Mouse (Mus musculus) kidney, embryonic 16.5 days (tissue): Measurements from ENCODE around the gene Aspn. TPM values are rescaled to one million over a fixed set of nuclear protein-coding genes. Genes with fewer than 3 reads are reported as not detected.

Experiments
- ATAC-seq: fragments of 200-750 bp; cut with Nextera tagmentation; 2 replicates; pipeline ENCODE4 v1.8.0; 2017; ENCODE audit warnings: moderate TSS enrichment; ENCODE audit not compliant: low FRiP score, low TSS enrichment
- H3K27ac ChIP-seq: fragments of 300-500 bp; sonication (generic); 2 replicates; pipeline ENCODE4 v1.5.1; 2014; ENCODE audit warnings: low read length
- H3K27me3 ChIP-seq: fragments of 300-500 bp; sonication (generic); 2 replicates; pipeline ENCODE4 v1.6.1; 2014; ENCODE audit warnings: low read length, control low read depth, mixed read lengths; ENCODE audit not compliant: insufficient read depth
- H3K36me3 ChIP-seq: fragments of 300-500 bp; sonication (generic); 2 replicates; pipeline ENCODE4 v1.6.1; 2014; ENCODE audit warnings: low read length, control low read depth, mixed read lengths; ENCODE audit not compliant: insufficient read depth
- H3K4me1 ChIP-seq: fragments of 300-500 bp; sonication (generic); 2 replicates; pipeline ENCODE4 v1.6.1; 2014; ENCODE audit warnings: low read length, control low read depth, mixed read lengths; ENCODE audit not compliant: insufficient read depth
- H3K4me2 ChIP-seq: fragments of 300-500 bp; sonication (generic); replicated peaks from 2 replicates; pipeline ENCODE4 v1.6.1; 2014; ENCODE audit warnings: low read depth, low read length
- H3K4me3 ChIP-seq: fragments of 300-500 bp; sonication (generic); 2 replicates; pipeline ENCODE4 v1.5.1; 2014; ENCODE audit warnings: mild to moderate bottlenecking, low read length
- H3K9ac ChIP-seq: fragments of 300-500 bp; sonication (generic); replicated peaks from 2 replicates; pipeline ENCODE4 v1.6.1; 2014; ENCODE audit warnings: low read length
- H3K9me3 ChIP-seq: fragments of 300-500 bp; sonication (generic); 2 replicates; pipeline ENCODE4 v1.6.1; 2016; ENCODE audit warnings: low read length, control low read depth
- WGBS: fragments of 180-500 bp; shearing (Covaris S2); extraction: QIAGEN DNeasy Blood & Tissue Kit; methylation state at CpG from one replicate; pipeline ENCODE4 v1.1.7; 2014; 5-methylcytosine and 5-hydroxymethylcytosine counted together
- polyA plus RNA-seq: library from polyadenylated mRNA; unstranded; fragments of >200 nt; fragmentation: Nextera tagmentation; extraction: Ambion mirVana; gene quantifications from 2 replicates; pipeline ENCODE4 v1.2.1, GENCODE M21; 2015

Aspn gene
- polyA plus RNA-seq, 1 experiment from 2014 or later, result 19.9 TPM

DNA sequence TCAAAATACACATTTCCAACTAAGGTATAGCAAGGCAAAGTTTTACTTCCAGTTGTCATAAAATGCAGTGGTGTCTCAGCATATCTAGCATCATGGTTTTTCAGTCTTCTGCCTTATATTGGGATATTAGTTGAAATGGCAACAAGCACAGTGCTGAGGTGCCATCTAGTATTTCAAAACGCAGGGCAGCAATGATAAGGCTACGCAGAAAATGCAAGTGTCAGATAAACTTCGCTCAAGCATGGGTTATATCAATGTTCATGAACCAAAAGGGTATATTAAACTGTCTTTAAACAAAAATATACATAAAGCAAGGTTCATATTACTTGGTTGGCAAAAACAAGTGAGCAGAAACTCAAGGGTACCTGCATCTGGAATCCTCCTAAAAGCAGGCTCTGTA lies 72.8 kb downstream of the Aspn start:
- no peak overlapping the region for H3K9ac ChIP-seq
- no peaks in the 10 kb centered on the region for H3K4me1 ChIP-seq
- no peak for ATAC-seq
- no peaks in the 10 kb centered on the region for H3K27me3 ChIP-seq
- no peak overlapping the region for H3K4me3 ChIP-seq
- H3K36me3 ChIP-seq, result no peaks in the 10 kb centered on the region
- H3K27ac ChIP-seq, result no peak overlapping the region
- H3K9me3 ChIP-seq, result no peaks in the 10 kb centered on the region
- H3K4me2 ChIP-seq, result no peak overlapping the region
- 94% methylated on average over 3 of the region's 3 CpGs for WGBS

Other genes starting within 250 kb of the Aspn start
- 1.0 and 1.1 TPM in 2 replicates for gene Fgd3, start 224.1 kb upstream of the Aspn start, polyA plus RNA-seq
- gene Bicd2, start 202.9 kb upstream of the Aspn start, polyA plus RNA-seq, result 27.9 and 29.4 TPM in 2 replicates
- gene Ippk, start 123.2 kb upstream of the Aspn start, polyA plus RNA-seq, result 17.4 and 17.9 TPM in 2 replicates
- gene Tes3-ps, start 51.1 kb upstream of the Aspn start, polyA plus RNA-seq, result 0.76 and 1.9 TPM in 2 replicates
- gene Ecm2, start 39.6 kb upstream of the Aspn start, polyA plus RNA-seq, result 1.1 and 1.3 TPM in 2 replicates
- gene Omd, start 38.0 kb downstream of the Aspn start, polyA plus RNA-seq, result 1.0 and 2.0 TPM in 2 replicates
- gene Ogn, start 63.6 kb downstream of the Aspn start, polyA plus RNA-seq, result 54.9 and 59.1 TPM in 2 replicates
- 26.2 and 28.6 TPM in 2 replicates for gene Cenpp, start 108.3 kb downstream of the Aspn start, polyA plus RNA-seq
- 15.1 and 15.7 TPM in 2 replicates for gene Nol8, start 108.6 kb downstream of the Aspn start, polyA plus RNA-seq
- gene Iars, start 137.7 kb downstream of the Aspn start, polyA plus RNA-seq, result 79.2 and 87.0 TPM in 2 replicates